Mouse (Mus musculus) splenic B cell, adult 2 months (primary cell): ENCODE results near the gene Map4k4.

ENCODE experiments used
- DNase-seq: peaks from one replicate; pipeline ENCODE4 v3.0.0-alpha.2; 2011; ENCODE audit warnings: low read depth, low spot score
- H3K27me3 ChIP-seq: 2 replicates; pipeline ENCODE4 v1.6.1; 2012; ENCODE audit warnings: mild to moderate bottlenecking, low read length, moderate library complexity, mixed read lengths; ENCODE audit not compliant: control insufficient read depth, poor library complexity, insufficient read depth, severe bottlenecking
- H3K36me3 ChIP-seq: 2 replicates; pipeline ENCODE4 v1.6.1; 2012; ENCODE audit warnings: mild to moderate bottlenecking, low read length, moderate library complexity, mixed read lengths; ENCODE audit not compliant: control insufficient read depth, poor library complexity, insufficient read depth, severe bottlenecking

The Map4k4 gene

GRCm38 (mm10) chr1:40002129-40002727 lies 101.5 kb downstream of the Map4k4 start:
- Histone ChIP-seq H3K27me3 (no peaks in the 10 kb centered on the region), H3K36me3 (peaks cover 12% of the 10 kb centered on the region)
- peak; percentile 69 for DNase-seq

- no peak for DNase-seq
- Histone ChIP-seq H3K27me3 (no peaks in the 10 kb centered on the region), H3K36me3 (peaks cover 12% of the 10 kb centered on the region)
These were observed 105.4 kb downstream of the Map4k4 start for GRCm38 (mm10) chr1:40006043-40006651.

GRCm38 (mm10) chr1:40007962-40008471 lies 107.3 kb downstream of the Map4k4 start:
- Histone ChIP-seq H3K27me3 (no peaks in the 10 kb centered on the region), H3K36me3 (peaks cover 15% of the 10 kb centered on the region)
- DNase-seq = no peak

GRCm38 (mm10) chr1:40012696-40013095 lies 112.0 kb downstream of the Map4k4 start:
- peaks cover 20% of the 10 kb centered on the region for H3K36me3 ChIP-seq

GRCm38 (mm10) chr1:40015066-40015678 lies 114.5 kb downstream of the Map4k4 start:
- Histone ChIP-seq H3K27me3 (no peaks in the 10 kb centered on the region), H3K36me3 (peaks cover 12% of the 10 kb centered on the region)
- DNase-seq = no peak

More at GRCm38 (mm10) chr1:40012696-40013095, 112.0 kb downstream of the Map4k4 start:
- H3K27me3 ChIP-seq = no peaks in the 10 kb centered on the region
- DNase-seq = no peak

- H3K36me3 ChIP-seq = peaks cover 3% of the 10 kb centered on the region; the same call in 1 of the 2 replicates
- DNase-seq = no peak
- H3K27me3 ChIP-seq = no peaks in the 10 kb centered on the region
These were observed 120.9 kb downstream of the Map4k4 start for GRCm38 (mm10) chr1:40021617-40022016.

- Histone ChIP-seq H3K36me3 (peaks cover 3% of the 10 kb centered on the region; the same call in 1 of the 2 replicates), H3K27me3 (no peaks in the 10 kb centered on the region)
- DNase-seq = peak; percentile 68
These were observed 121.9 kb downstream of the Map4k4 start for GRCm38 (mm10) chr1:40022472-40023135.

- no peaks in the 10 kb centered on the region for H3K27me3 ChIP-seq
- peaks cover 3% of the 10 kb centered on the region; the same call in 1 of the 2 replicates for H3K36me3 ChIP-seq
- DNase-seq = no peak
These were observed 122.5 kb downstream of the Map4k4 start for GRCm38 (mm10) chr1:40023206-40023605.

- peaks cover 3% of the 10 kb centered on the region; the same call in 1 of the 2 replicates for H3K36me3 ChIP-seq
- no peak for DNase-seq
- H3K27me3 ChIP-seq = no peaks in the 10 kb centered on the region
These were observed 123.0 kb downstream of the Map4k4 start for GRCm38 (mm10) chr1:40023748-40024147.

GRCm38 (mm10) chr1:40024554-40025320 lies 124.0 kb downstream of the Map4k4 start:
- H3K27me3 ChIP-seq = no peaks in the 10 kb centered on the region
- peaks cover 1% of the 10 kb centered on the region; the same call in 1 of the 2 replicates for H3K36me3 ChIP-seq
- no peak for DNase-seq

GRCm38 (mm10) chr1:40025416-40025815 lies 124.7 kb downstream of the Map4k4 start:
- H3K27me3 ChIP-seq = no peaks in the 10 kb centered on the region
- peaks cover 1% of the 10 kb centered on the region; the same call in 1 of the 2 replicates for H3K36me3 ChIP-seq
- DNase-seq = no peak

GRCm38 (mm10) chr1:40027116-40027620 lies 126.5 kb downstream of the Map4k4 start:
- Histone ChIP-seq H3K36me3 (peaks cover 1% of the 10 kb centered on the region; the same call in 1 of the 2 replicates), H3K27me3 (no peaks in the 10 kb centered on the region)
- peak; percentile 63 for DNase-seq

GRCm38 (mm10) chr1:40028207-40028998 lies 127.7 kb downstream of the Map4k4 start:
- no peaks in the 10 kb centered on the region for H3K27me3 ChIP-seq
- H3K36me3 ChIP-seq = peaks cover 1% of the 10 kb centered on the region; the same call in 1 of the 2 replicates
- no peak for DNase-seq
